19 mouse cellular contexts compared by ENCODE assay signal in genomic region chr12:70201926-70202529, GRCm38 (mm10). TPM values are rescaled to one million over a fixed set of nuclear protein-coding genes. Genes with fewer than 3 reads are reported as not detected.
A peak's percentile ranks its signal among the peaks of the same experiment; 100 is the strongest.
DNase-seq lines count a peak whose midpoint lies in the region; ATAC-seq and TF ChIP-seq lines count a peak whose summit lies in the region.
"Had no signal": no experiment of that assay in that cellular context is flagged by ENCODE, and none has a peak within 500 bp of the region (broad histone marks: within the 10 kb centered on the region; RNA-seq: fewer than 3 reads in every experiment).

No protein-coding gene starts in this region.

- TF ChIP-seq POLR2A in liver, adult 2 months (IDR thresholded peaks at IDR 0.05; ENCODE audit: extremely low read depth, insufficient read depth, low read length), result no peak

- WGBS in forebrain, embryonic 11.5 days, result 77% methylated on average over 5 of the region's 5 CpGs
- WGBS in forebrain, embryonic 10.5 days, result 78% methylated on average over 5 of the region's 5 CpGs
- WGBS in liver, adult 2 months, result 85% methylated on average over 5 of the region's 5 CpGs

- H3K27me3 ChIP-seq in forebrain, embryonic 11.5 days (ENCODE audit: control insufficient read depth, insufficient read depth, low read length), result no peaks in the 10 kb centered on the region
- no peaks in the 10 kb centered on the region for H3K27me3 ChIP-seq in forebrain, embryonic 10.5 days (ENCODE audit: poor library complexity, severe bottlenecking)
- H3K27me3 ChIP-seq in liver, adult 2 months (ENCODE audit: control insufficient read depth, insufficient read depth, low read length), result no peaks in the 10 kb centered on the region
- H3K27me3 ChIP-seq in E14TG2a.4 (ENCODE audit: insufficient read depth, low read length), result peaks cover 17% of the 10 kb centered on the region
- H3K27me3 ChIP-seq: embryonic facial prominence, embryonic 15.5 days; forebrain, embryonic 15.5 days; midbrain, embryonic 13.5 days had no signal

- H3K9me3 ChIP-seq in forebrain, embryonic 11.5 days (ENCODE audit: control insufficient read depth, low read length), result no peaks in the 10 kb centered on the region
- H3K9me3 ChIP-seq in forebrain, embryonic 10.5 days, result no peaks in the 10 kb centered on the region
- H3K9me3 ChIP-seq in E14TG2a.4 (ENCODE audit: low read length), result no peaks in the 10 kb centered on the region
- H3K9me3 ChIP-seq: embryonic facial prominence, embryonic 15.5 days; forebrain, embryonic 15.5 days; midbrain, embryonic 13.5 days had no signal

- H3K27ac ChIP-seq in forebrain, embryonic 11.5 days (ENCODE audit: low read depth, low read length), result no peak overlapping the region
- no peak overlapping the region for H3K27ac ChIP-seq in forebrain, embryonic 10.5 days
- no peak overlapping the region for H3K27ac ChIP-seq in liver, adult 2 months (replicated peaks; ENCODE audit: insufficient read depth, low read depth, low read length)
- H3K27ac ChIP-seq: embryonic facial prominence, embryonic 15.5 days; forebrain, embryonic 15.5 days; midbrain, embryonic 13.5 days had no signal

- H3K4me1 ChIP-seq in forebrain, embryonic 11.5 days (replicated peaks; ENCODE audit: control insufficient read depth, insufficient read depth, low read length), result no peaks in the 10 kb centered on the region
- peaks cover 9% of the 10 kb centered on the region; the same call in 1 of the 2 replicates for H3K4me1 ChIP-seq in forebrain, embryonic 10.5 days
- peaks cover 5% of the 10 kb centered on the region for H3K4me1 ChIP-seq in liver, adult 2 months (ENCODE audit: control insufficient read depth, insufficient read depth, low read length)
- H3K4me1 ChIP-seq in E14TG2a.4 (replicated peaks; ENCODE audit: low read depth, low read length), result peaks cover 23% of the 10 kb centered on the region
- H3K4me1 ChIP-seq: embryonic facial prominence, embryonic 15.5 days; forebrain, embryonic 15.5 days; midbrain, embryonic 13.5 days had no signal

- no peak overlapping the region for H3K4me2 ChIP-seq in forebrain, embryonic 11.5 days (ENCODE audit: low read depth, low read length, severe bottlenecking)
- H3K4me2 ChIP-seq: embryonic facial prominence, embryonic 15.5 days; forebrain, embryonic 15.5 days; midbrain, embryonic 13.5 days had no signal

- no peak overlapping the region for H3K9ac ChIP-seq in forebrain, embryonic 11.5 days (ENCODE audit: low read length)
- no peak overlapping the region for H3K9ac ChIP-seq in liver, adult 2 months (ENCODE audit: low read depth, low read length)
- H3K9ac ChIP-seq: embryonic facial prominence, embryonic 15.5 days; forebrain, embryonic 15.5 days; midbrain, embryonic 13.5 days had no signal

- H3K79me2 ChIP-seq in liver, adult 2 months (ENCODE audit: control insufficient read depth, insufficient read depth, low read length), result no peaks in the 10 kb centered on the region

- DNase-seq in forebrain, embryonic 11.5 days (ENCODE audit: low spot score), result peak; percentile 18
- no peak for DNase-seq in forebrain, embryonic 10.5 days (ENCODE audit: extremely low spot score, low spot score)
- DNase-seq in liver, adult 2 months (ENCODE audit: extremely low read depth, low read depth, low spot score), result no peak
- DNase-seq in liver, result no peak
- peak; percentile 11 for DNase-seq in induced T-regulatory cell, adult 2 months (ENCODE audit: low read depth)
- DNase-seq in embryo, embryonic 10 days (ENCODE audit: low spot score), result no peak
- no peak for DNase-seq in frontal cortex, postnatal 36 days (ENCODE audit: low spot score in 2 of 2)
- DNase-seq: adrenal gland, adult 8-10 months; cerebellum, postnatal 25 days; gastrocnemius, postnatal 36 days; lung, adult 18-20 months; spleen, adult 18-20 months had no signal

- TF ChIP-seq CTCF in liver, adult 2 months (IDR thresholded peaks at IDR 0.05; ENCODE audit: low read depth, low read length), result peak; percentile 17; the same call in 1 of the 2 replicates
- 0 out of 2 replicates have a peak, but pooled peaks have one; percentile 6 for TF ChIP-seq CTCF in E14TG2a.4 (conservative IDR thresholded peaks at IDR 0.05; ENCODE audit: low read length)

- H3K36me3 ChIP-seq in forebrain, embryonic 11.5 days (ENCODE audit: control insufficient read depth, insufficient read depth, low read length), result no peaks in the 10 kb centered on the region
- H3K36me3 ChIP-seq in forebrain, embryonic 10.5 days (replicated peaks), result no peaks in the 10 kb centered on the region
- H3K36me3 ChIP-seq in liver, adult 2 months (ENCODE audit: control insufficient read depth, insufficient read depth, low read length), result peaks cover 73% of the 10 kb centered on the region
- H3K36me3 ChIP-seq in E14TG2a.4 (ENCODE audit: insufficient read depth, low read length), result no peaks in the 10 kb centered on the region
- H3K36me3 ChIP-seq: forebrain, embryonic 15.5 days; midbrain, embryonic 13.5 days had no signal

- no peak for ATAC-seq in forebrain, embryonic 11.5 days (replicated peaks; ENCODE audit: low FRiP score)
- ATAC-seq: forebrain, embryonic 15.5 days; midbrain, embryonic 13.5 days had no signal

- H3K4me3 ChIP-seq in forebrain, embryonic 11.5 days (ENCODE audit: low read depth, low read length), result no peak overlapping the region
- no peak overlapping the region for H3K4me3 ChIP-seq in forebrain, embryonic 10.5 days
- no peak overlapping the region for H3K4me3 ChIP-seq in liver, adult 2 months (ENCODE audit: insufficient read depth, low read depth, low read length)
- H3K4me3 ChIP-seq in E14TG2a.4 (replicated peaks; ENCODE audit: low read length), result no peak overlapping the region
- H3K4me3 ChIP-seq: embryonic facial prominence, embryonic 15.5 days; forebrain, embryonic 15.5 days; midbrain, embryonic 13.5 days had no signal

RNA-seq across cellular contexts. Expression of gene Pygl, which starts 29.3 kb away (rescaled TPM):
- polyA plus RNA-seq in forebrain, embryonic 11.5 days (2014; fragmentation: Nextera tagmentation; extraction: Ambion mirVana), result 5.9 and 6.3 TPM in 2 replicates
- 9.7 and 10.8 TPM in 2 replicates for polyA plus RNA-seq in forebrain, embryonic 10.5 days (2016; fragmentation: Nextera tagmentation; extraction: Ambion mirVana)
- total RNA-seq in liver, adult 2 months (2014; rRNA removed), result 290 and 428 TPM in 2 replicates
- 281 and 298 TPM in 2 replicates for polyA plus RNA-seq in liver, adult 2 months (2012; rRNA removed)

RNA-seq across cellular contexts. Expression of gene Abhd12b, which starts 48.1 kb away (rescaled TPM):
- polyA plus RNA-seq in forebrain, embryonic 11.5 days (2014; fragmentation: Nextera tagmentation; extraction: Ambion mirVana), result not detected in 2 replicates
- polyA plus RNA-seq in forebrain, embryonic 10.5 days (2016; fragmentation: Nextera tagmentation; extraction: Ambion mirVana), result not detected in 2 replicates
- not detected in 2 replicates for total RNA-seq in liver, adult 2 months (2014; rRNA removed)
- polyA plus RNA-seq in liver, adult 2 months (2012; rRNA removed), result not detected in 2 replicates
- total RNA-seq: adrenal gland, adult 8-10 months; gastrocnemius, postnatal 36 days; heart, postnatal 25 days; left cerebral cortex, postnatal 10 days had no signal
- polyA plus RNA-seq: forebrain, embryonic 15.5 days; large intestine, adult 2 months had no signal

Comparison
In these comparisons a context has a peak if more than half of its experiments do, and no peak if none do; other contexts are left out.
1. DNase-seq: peak in forebrain, embryonic 11.5 days (single experiment) and induced T-regulatory cell, adult 2 months (single experiment); none in forebrain, embryonic 10.5 days (single experiment), liver, adult 2 months (single experiment), liver (single experiment), embryo, embryonic 10 days (single experiment) and frontal cortex, postnatal 36 days (0 of 2).
2. RNA of gene Pygl, which starts 29.3 kb away (polyA plus RNA-seq): 281 to 298 TPM in liver, adult 2 months; 9.7 to 10.8 TPM in forebrain, embryonic 10.5 days and 5.9 to 6.3 TPM in forebrain, embryonic 11.5 days; every median in the first group is over 10 times any median in the second.